Mouse (Mus musculus) right cerebral cortex, adult 2 months (tissue): Measurements from ENCODE around the gene Adora1.

Source experiments
- DNase-seq, 2 experiments: peaks; one replicate each; pipeline ENCODE4 v3.0.0; 2021 to 2022; ENCODE audit warnings: low spot score in 2 of 2

Adora1 gene

DNA sequence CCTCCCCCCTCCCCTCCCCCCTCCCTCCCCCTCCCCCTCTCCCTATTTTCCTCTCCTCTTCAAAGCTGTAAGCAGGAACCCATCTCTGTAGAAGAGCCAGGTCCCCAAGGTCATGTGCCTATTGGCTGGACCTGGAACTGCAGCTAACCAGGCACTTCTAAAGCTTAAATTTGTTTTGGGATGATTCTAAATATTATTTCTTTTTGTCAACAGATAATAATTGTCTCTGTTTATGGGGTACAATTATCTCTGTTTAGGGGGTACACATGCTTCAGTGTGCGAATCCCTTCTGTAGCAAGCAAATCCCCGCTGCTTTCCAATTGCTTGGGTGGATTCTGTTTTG is 18.6 kb downstream of the Adora1 start:
- no peak for DNase-seq

DNA sequence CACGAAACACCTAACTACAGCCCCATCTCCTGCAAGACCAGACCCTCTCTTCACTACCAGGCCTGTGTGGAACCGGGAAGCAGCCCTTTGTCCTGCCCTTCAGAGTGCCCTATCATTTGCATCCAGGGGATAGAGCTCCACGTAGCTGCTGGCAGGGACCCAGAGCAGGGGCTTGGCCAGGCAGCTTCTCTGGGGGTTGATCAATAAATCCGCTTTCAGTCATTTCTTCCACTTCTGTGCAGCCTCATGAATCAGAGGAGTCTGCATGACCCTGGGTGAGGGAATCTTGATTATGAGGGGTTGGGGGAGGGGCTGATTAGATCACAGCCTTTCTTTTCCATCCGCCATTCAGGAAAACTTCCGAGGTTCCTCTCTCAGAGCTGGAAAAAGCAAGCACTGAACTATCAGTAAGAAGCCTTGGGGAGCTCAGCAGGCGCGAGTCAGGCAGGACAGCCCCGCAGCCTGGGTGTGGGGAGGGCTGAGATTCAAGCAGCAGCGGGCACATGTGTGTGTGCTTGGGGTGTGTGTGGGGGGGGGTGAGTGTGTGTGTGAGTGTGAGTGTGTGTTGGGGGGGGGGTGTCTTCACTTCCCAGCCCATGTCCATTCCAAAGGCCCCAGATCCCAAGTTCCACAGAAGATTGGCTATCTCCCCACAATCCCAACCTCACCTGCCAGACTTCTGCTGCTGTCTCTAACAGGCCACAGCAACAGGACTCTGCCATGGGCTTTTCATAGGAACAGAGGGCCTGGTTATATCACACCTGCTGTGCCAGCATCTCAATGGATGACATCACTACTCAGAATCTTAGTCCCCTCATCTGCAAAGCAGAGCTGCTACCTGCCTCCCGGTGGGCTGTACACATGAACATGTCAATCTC is 19.2 kb downstream of the Adora1 start:
- no peak for DNase-seq

DNA sequence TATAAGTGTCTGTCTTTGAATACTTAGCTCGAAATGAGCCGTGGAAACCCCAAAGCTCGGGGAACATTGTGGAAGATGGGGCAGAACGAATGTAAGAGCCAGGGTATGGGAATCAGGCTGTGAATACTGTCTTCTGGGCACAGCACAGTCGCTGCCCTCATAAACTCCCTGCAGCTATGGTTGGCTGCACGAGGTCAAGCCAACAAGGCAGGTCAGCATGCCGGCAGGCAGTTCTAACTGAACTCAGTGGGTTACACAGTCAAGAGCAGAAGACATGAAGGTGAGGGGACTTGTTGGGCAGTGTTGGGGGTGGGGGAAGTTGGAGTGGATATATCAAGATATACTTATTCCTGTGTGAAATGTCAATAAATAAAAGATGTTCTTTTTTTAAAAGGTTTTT is 20.2 kb downstream of the Adora1 start:
- DNase-seq = no peak

DNA sequence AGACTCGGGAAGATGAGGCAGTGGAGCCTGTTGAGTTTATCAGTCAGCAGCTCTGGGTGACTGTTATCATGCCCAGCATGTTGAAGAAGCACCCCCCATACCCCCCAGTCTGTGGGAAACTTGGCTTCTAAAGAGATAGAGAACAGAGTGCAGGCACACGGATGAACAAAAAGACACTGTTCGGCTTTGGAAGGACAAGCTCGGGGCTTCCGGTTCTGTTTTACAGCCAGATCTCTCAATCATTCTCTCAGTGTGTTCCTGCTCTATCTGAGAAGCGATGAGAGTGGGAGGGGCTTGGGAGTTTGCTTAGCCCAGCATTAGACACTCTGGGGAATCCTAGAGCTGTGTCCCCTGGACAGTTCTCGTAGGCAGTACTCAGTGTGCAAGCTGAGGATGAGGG is 21.8 kb downstream of the Adora1 start:
- DNase-seq = no peak

DNA sequence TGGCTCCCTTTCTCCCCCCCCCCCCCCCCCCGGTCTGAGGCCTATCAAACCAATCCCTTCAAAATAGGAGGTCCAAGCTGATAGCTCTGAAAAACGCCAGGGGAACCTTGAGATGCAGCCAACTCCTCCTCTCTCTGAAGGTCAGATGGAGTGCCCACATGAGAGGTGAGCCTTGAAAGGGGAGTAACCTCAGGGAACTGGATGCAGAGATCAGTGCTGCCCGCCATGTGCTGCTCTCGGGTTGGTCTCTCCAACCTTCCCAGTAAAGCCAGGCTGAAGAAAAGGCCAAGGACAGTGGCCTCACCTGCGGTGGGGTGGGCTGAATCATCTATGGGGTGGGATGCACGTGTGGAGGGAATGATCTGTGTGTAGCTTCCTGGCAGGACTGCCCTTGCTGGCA is 22.9 kb downstream of the Adora1 start:
- no peak for DNase-seq

DNA sequence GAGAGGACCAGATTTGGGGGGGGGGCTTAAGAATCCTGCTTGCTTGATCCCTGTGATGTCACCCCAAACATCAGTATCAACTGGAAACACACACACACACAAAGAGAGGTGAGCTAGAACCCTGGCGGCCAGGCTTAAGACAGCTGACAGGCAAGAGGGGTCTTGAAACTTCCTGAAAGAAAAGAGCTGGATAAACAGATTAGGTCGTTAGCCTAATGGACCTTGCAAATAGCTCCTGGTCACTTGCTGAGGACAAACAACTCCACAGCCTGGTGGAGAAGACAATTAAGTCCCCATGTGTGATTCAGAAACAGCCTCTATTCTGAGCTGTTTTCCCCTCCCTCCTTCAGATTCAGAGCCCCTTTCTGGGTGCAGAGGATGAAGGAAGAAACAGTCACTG is 23.6 kb downstream of the Adora1 start:
- no peak for DNase-seq

DNA sequence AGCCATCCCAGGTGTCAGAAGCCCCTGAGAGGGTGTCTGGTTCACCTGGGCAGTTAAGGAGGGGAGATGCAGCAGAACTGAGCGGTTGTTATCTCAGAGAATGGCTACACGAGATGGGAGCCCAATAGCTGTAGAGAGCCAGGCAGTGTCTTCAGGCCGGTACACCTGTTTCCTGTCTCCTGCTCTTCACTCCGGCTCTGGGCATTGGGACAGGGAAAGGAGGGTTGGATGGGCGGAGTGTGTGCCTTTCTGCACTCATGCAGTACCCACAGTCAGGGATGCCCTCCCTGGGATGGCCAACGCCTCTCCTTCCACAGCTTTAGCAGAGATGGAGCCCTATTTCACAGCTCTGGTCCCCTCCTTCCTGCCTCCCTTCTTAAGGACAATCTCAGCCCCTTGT is 24.2 kb downstream of the Adora1 start:
- no peak for DNase-seq

DNA sequence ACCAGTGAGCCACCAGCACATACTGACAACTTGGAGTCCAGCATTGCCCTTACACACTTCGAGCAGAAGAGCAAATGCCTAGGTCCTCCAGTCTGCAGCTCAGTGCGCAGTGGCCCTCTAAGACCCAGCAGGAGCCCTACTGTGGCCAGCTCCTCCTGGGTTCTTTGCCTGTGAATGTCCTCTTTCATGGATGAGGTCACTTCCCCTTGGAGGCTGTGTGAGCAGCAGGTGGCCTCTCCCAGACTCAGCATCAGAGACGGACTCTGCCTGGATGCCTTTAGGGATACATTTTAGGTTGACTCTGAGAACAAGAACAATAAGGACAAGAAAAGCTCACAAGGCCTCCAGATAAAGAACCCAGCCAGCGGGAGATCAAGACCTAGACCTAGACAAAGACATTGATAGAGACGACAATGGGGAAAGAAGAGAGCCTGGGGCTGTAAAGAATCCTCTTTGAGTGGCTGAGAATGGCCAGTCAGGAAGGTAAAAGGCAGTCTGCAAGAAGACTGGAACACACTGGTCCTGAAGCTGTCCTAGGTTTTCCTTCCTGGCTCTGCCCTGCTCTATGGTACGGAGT is 25.0 kb downstream of the Adora1 start:
- DNase-seq = no peak

DNA sequence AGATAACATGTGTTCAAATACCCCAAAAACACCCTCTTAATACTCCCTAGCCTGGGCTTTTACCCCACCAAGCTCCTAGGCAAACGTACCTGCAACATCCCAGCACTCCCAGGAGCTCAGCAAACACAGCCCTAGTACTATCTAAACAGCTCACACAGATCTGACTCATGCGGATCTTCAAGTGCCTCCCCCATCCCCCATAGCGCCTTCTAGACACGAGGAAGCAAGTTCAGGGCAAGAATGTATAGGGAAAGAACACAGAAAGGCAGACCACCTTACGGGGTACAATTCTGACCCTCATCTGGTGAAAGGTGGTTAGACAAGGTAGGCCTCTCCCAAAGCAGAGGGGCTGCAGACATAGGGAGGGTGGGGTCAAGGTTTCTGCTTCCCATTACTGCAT is 29.1 kb downstream of the Adora1 start:
- no peak for DNase-seq

DNA sequence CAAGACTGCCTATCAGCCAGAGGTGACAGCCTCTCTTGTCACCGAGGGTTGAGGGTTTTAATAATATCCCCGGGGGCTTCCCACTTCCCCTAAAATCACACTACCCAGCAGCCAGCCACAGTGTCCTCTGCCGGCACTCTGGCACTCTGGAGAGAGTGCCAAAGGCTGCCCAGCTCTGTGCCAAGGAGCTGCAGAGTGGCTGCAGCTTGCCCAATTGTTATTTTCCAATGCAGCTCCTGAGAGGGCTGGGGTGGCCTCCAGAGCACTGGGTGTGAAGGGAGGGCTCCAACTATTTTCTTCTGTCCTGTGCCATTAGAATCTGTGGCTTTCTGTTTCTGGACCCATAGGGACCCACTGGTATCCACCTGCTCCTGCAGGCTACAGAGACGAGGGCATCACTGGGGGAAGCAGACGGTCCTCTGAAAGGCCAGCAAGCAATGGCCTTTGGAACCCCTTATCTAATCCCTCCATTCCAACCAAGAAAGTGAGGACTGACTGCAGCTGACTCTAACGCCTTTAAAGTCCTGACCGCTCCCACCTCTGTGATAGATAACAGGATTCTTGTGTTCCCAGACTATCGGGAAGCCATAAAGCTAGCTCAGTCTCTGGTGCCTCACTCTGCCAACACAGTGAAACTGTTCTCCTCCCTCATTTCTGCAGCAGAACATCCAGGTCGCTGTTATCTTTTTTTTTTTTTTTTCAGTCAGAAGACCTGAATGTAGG is 29.8 kb downstream of the Adora1 start:
- no peak for DNase-seq

DNA sequence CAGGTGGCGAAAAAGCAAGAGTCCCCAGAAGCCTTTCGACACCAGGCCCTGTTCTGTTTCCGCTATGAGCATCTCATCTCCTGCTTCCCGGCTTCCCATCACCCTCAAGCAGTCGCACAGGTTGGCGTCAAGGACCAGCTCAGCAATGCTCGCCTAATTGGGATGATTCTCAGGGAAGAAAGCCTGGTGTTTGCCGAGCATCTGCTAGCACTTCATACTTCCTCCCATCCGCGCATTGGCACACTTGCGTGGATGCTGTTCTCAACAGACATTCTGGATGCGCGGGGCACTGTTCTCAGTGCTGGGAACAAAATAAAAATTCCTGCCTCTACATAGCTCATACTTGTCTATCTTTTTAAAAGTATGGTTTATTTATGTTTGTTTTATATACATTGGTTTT is 31.0 kb downstream of the Adora1 start:
- peak; percentile 62 to 64 for DNase-seq

DNA sequence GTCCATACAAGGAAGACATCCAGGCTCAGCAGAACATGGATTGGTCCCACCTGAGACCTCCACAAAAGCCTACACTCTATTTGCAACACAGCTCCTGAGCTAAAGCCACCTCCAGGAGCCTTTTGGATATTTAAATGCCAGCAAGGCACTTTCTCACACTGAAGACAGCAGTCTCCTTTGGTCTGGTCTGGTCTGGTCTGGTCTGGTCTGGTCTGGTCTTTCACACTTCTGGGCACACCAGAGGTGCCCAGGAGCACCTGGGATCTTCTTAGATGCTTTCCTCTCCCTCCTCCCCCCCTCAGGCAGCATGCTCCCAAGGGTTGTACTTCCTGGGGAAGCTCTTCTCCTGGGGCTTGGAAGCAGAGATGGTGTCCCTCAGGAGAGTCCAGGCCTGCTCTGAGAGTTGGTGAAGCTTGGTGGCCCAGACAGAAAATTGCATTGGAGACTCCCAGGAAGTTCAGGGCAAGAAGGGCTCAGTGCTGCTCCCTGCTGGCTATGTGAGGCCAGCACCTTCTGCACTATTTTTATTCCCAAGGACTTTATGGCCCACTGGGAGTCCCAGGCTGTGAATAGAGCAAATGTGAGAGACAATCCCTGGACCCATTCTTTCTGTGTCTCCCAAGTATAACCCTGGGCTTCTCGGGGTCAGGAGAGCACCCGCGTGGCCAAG is 33.3 kb downstream of the Adora1 start:
- DNase-seq = peak in 1 of 2 experiments; percentile 48

DNA sequence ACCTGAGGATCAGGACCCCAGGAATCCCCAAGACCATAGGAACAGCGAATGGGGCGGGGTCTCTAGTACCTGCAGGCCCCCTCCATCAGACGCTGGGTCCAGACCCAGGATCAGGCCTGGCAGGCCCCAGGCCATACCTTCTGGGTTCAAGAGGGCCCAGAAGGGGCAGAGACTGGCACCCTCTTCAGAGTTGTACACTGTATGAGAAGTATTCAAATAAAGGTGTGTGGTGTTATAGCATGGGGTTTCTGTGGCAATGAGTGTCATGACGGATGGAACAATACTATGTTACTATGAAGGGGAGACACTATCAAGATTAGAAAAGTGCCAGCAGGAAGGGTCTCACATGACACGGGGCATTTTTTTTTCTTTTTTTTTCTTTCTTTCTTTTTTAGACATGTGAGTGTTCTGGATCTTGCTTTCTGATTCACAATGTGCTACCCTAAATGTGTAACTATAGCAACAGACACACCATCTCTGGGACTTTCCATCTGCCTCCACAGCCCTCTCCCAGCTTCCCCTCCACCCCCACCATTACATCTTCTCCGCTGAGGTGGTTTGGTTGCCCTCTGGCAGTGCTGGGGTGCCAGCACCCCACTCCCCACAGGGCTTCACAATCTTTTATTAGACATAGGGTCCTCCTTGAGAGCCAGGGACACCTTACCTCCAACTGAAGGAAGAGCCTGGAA is 34.1 kb downstream of the Adora1 start:
- DNase-seq = peak; percentile 51 to 60

DNA sequence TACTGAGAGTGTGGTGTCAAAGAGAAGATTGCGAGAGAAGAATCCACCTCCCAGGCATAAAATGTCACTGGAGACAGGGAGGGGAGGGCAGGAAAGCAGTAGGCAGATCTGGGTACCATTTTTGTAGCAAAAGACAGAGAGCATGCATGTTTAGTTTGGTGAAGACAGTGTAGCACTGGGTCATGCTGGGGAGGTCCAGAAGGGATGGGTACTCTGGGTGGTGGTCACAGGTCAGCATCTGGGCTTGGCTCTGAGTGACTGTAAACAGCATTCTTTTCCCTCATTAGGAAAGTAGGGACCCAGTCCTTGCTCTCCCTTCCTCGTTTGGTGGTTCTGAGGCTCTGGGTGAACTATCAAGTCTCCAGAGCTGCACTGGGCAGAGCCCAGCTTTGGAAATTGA is 34.8 kb downstream of the Adora1 start:
- no peak for DNase-seq

DNA sequence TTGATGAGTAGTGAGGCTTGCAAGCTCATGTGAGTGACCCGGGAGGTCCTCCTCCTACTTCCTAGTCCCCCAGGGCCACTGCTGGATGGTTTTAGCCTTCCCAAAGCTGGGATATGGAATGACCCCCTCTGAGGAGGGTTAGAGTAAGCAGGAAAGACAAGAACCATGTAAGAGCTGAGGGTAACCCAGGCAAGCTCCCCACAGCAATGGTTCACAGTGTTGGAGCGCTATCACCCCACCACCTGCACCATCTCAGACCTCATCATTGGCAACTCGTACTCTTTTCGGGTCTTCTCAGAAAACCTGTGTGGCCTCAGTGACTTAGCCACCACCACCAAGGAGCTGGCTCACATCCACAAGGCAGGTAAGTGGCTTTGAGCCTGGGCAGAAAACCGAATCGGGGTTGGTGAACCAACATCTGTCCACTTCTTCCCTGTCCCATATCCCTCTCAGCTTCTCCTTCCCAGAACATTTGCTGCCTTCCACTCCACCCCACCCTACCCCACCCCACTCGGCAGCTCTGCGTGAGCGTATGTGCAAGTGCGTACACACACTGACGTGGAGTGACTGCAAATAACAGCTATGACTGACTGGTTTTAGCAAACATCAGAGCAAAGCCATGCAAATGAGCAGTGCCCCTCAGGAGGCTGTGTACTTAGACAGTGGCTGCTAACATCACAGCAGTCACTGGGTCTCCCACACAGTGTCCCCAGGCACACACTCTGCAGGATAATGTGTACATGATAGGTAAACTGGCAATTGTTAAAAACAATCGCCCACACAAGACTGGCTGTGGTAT is 36.8 kb downstream of the Adora1 start:
- DNase-seq = no peak

DNA sequence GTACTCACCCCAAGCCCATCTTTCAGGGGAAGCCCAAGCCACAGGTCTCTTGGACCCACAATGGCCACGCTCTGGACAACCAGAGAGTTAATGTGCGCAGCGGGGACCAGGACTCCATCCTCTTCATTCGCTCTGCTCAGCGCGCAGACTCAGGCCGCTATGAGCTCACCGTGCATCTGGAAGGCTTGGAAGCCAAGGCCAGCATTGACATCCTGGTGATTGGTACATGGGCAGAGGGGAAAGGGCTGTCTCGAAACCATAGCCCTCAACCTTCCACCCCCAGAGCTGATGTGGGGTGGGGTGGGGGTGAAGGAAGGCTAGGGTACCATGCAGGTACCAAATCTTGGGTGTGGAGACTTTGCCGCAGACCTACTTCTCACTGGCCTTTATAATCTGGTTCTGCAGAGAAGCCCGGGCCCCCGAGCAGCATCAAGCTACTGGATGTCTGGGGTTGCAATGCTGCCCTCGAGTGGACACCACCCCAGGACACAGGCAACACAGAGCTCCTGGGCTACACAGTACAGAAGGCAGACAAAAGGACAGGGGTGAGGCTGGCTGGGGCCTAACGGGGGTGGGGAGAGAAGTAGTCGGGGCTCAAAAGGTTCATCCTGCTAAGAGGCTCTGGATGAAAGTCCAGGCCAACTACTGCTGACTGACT is 37.8 kb downstream of the Adora1 start:
- no peak for DNase-seq

DNA sequence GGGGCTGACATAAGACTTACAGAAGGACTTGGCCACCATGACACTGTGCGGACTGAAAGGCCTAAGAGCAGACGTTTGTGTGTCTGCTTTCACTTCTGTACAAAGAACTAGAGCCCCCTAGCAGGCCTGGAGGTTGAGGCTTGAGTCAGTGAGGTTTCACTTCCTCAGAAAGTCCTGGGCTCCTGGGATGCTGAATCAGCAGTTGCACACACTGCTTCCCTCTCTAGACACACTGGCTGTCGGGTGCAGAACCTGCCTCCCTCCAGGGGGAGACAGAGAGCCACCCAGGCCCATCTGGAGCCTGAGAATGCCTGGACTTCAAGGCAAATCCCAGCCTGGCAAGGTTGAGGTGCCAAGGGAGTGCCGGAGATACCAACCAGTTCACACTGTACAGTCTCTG is 38.8 kb downstream of the Adora1 start:
- DNase-seq = peak; percentile 78 to 79

DNA sequence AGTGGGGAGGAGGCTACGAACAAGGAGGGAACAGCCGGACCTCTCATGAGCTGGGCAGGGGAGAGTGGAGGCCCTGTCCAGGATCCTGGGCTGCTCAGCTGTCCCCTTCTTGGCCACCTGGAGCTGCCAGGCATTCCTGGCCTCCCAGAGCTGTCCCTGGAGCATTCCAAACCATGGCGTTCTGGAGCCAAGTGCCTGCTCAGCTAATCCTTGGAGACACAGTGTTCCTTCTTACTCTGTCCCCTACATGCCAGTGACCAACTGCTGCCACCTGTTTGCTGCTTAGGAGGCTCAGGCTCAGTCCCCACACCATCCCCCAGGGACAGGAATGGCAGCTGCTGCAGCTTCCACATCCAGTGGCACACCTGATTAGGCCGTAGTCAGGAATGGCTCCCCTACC is 39.3 kb downstream of the Adora1 start:
- no peak for DNase-seq

DNA sequence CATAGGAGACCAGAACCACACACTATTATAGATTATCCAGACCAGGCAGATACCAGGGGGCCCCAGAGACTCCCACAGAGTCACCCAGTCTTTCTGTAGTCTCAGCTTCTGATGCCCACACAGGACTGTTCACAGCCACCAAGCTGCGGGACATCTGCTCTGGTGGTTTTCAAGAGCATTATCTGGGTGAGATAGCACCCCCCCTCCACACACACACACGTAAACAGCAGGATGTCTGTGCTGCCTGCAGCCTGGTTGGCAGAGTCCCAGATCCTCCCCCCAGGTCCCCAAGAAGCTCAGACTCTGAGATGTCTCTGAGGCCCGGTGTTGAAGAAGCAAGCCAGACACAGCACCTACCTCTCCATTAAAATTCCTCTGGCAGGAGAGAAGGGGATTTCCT is 39.7 kb downstream of the Adora1 start:
- peak; percentile 49 to 68 for DNase-seq

DNA sequence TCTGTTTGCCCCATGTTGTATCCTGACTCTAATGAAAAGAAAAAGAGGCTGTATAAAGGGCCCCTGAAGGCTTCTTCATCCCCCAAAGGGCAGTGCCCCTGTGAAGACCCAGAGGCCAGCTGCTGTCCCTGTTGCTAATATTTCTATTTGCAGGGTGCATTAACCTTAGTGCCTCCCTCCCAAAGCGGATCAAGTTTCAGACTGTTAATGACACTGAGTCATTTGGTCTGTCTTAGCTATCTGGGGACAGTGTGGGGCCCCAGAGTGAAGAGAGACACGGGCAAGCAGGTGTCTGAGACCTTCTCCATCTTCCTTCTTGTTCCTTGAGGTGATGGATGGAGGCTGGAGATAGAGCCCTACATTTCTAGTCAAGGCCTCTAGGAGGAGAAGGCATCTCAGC is 40.1 kb downstream of the Adora1 start:
- no peak for DNase-seq
